Mouse (Mus musculus): ENCODE data around the gene Traf6. TPM values are rescaled to one million over a fixed set of nuclear protein-coding genes. Genes with fewer than 3 reads are reported as not detected.
"Not testable (repeated sequence)": the region's sequence is repeated elsewhere in the genome, so short reads cannot be mapped to it uniquely, and the experiment has no call there.

Traf6 gene
- polyA plus RNA-seq, 1 experiment = 8.6 TPM

DNA sequence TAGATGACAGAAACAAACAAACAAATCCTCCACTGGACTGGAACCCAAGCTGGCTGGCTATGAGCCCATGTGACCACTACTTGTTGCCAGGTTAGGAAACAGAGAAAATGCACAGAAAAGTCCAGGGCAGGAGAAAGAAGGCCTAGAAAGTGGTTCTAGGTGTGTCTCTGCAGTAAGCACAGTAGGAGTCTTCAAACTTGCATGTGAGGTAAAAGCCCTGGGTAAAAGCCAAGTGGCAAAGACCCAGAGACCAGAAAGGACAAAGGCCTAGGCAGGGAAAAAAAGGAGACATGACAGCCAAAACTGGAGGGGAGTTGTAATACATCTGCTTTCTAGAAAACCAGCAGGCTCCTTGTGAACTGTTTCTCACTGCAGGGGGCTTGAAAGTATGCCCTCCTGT lies 52.7 kb downstream of the Traf6 start:
- H3K27ac ChIP-seq (ENCODE audit: insufficient read depth, low read length) = no peak overlapping the region
- H3K27me3 ChIP-seq (ENCODE audit: control insufficient read depth, insufficient read depth, low read length) = no peaks in the 10 kb centered on the region
- peaks cover 10% of the 10 kb centered on the region; the same call in 1 of the 2 replicates for H3K4me1 ChIP-seq (ENCODE audit: control insufficient read depth, insufficient read depth, insufficient read length)
- no peaks in the 10 kb centered on the region for H3K36me3 ChIP-seq (ENCODE audit: control insufficient read depth, insufficient read depth, low read length)
- DNase-seq (ENCODE audit: low read depth in 1 of 2, low spot score in 2 of 2) = no peak
- TF ChIP-seq CTCF (IDR thresholded peaks at IDR 0.05; ENCODE audit: extremely low read depth, insufficient read depth, insufficient read length, insufficient replicate concordance) (no peak), POLR2A (IDR thresholded peaks at IDR 0.05; ENCODE audit: low read depth, low read length) (no peak)
- H3K4me3 ChIP-seq (ENCODE audit: extremely low read depth, insufficient read depth, insufficient read length) = no peak overlapping the region

DNA sequence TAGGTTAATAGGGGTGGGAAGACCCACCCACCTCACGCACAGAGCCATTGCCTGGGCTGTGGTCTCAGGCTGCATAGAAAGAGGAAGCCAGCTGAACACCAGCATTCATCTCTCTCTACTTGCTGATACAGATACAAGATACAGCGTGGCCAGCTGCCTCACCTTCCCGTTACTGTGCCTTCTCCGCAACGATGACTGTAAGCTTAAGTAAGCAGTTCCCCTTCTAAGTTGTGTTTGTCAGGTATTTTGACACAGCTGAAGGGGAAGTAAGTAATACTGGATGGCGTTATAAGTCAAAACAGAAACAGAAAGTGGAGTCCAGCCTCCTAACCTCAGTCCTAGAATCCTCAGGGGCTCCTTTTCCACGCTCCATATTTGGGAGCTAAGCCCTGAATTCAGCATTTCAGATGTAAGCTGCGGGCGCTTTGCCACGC lies 54.6 kb downstream of the Traf6 start:
- TF ChIP-seq CTCF (IDR thresholded peaks at IDR 0.05; ENCODE audit: extremely low read depth, insufficient read depth, insufficient read length, insufficient replicate concordance) (no peak), POLR2A (IDR thresholded peaks at IDR 0.05; ENCODE audit: low read depth, low read length) (no peak)
- Histone ChIP-seq H3K27me3 (ENCODE audit: control insufficient read depth, insufficient read depth, low read length) (no peaks in the 10 kb centered on the region), H3K27ac (ENCODE audit: insufficient read depth, low read length) (peak overlapping the region; percentile 77), H3K36me3 (ENCODE audit: control insufficient read depth, insufficient read depth, low read length) (no peaks in the 10 kb centered on the region), H3K4me1 (ENCODE audit: control insufficient read depth, insufficient read depth, insufficient read length) (peaks cover 10% of the 10 kb centered on the region; the same call in 1 of the 2 replicates), H3K4me3 (ENCODE audit: extremely low read depth, insufficient read depth, insufficient read length) (peak overlapping the region; percentile 31; the same call in 1 of the 2 replicates)
- WGBS = 20% methylated on average over 10 of the region's 10 CpGs
- peak; percentile 61 to 75 for DNase-seq (ENCODE audit: low read depth in 1 of 2, low spot score in 2 of 2)

DNA sequence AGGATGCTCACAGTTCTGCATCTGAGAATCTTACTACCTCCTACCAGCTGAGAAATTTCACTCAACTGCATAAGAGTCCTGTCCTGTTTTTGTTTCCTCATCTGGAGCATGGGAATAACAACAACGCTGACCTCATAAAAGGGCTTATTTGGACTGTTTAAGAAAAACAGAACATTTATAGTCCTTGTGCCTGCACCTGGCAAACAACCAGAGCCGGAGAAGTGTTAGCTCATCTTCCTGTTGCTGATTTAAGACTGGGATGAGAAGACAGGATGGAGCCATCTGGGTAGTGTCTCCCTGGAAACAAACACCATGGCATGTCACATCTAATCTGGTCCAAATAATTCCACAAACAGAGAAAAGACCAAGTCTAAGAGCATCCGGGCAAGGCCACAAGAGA lies 55.3 kb downstream of the Traf6 start:
- Histone ChIP-seq H3K27ac (ENCODE audit: insufficient read depth, low read length) (peak overlapping the region; percentile 8; the same call in 1 of the 2 replicates), H3K27me3 (ENCODE audit: control insufficient read depth, insufficient read depth, low read length) (no peaks in the 10 kb centered on the region), H3K4me3 (ENCODE audit: extremely low read depth, insufficient read depth, insufficient read length) (no peak overlapping the region), H3K4me1 (ENCODE audit: control insufficient read depth, insufficient read depth, insufficient read length) (peaks cover 10% of the 10 kb centered on the region; the same call in 1 of the 2 replicates), H3K36me3 (ENCODE audit: control insufficient read depth, insufficient read depth, low read length) (no peaks in the 10 kb centered on the region)
- TF ChIP-seq POLR2A (IDR thresholded peaks at IDR 0.05; ENCODE audit: low read depth, low read length) (no peak), CTCF (IDR thresholded peaks at IDR 0.05; ENCODE audit: extremely low read depth, insufficient read depth, insufficient read length, insufficient replicate concordance) (no peak)
- 86% methylated on average over 3 of the region's 3 CpGs for WGBS
- no peak for DNase-seq (ENCODE audit: low read depth in 1 of 2, low spot score in 2 of 2)

- 85% methylated on average over 5 of the region's 5 CpGs for WGBS
- Histone ChIP-seq H3K27me3 (ENCODE audit: control insufficient read depth, insufficient read depth, low read length) (no peaks in the 10 kb centered on the region), H3K36me3 (ENCODE audit: control insufficient read depth, insufficient read depth, low read length) (no peaks in the 10 kb centered on the region), H3K27ac (ENCODE audit: insufficient read depth, low read length) (no peak overlapping the region), H3K4me3 (ENCODE audit: extremely low read depth, insufficient read depth, insufficient read length) (no peak overlapping the region), H3K4me1 (ENCODE audit: control insufficient read depth, insufficient read depth, insufficient read length) (no peaks in the 10 kb centered on the region)
- no peak for TF ChIP-seq CTCF (IDR thresholded peaks at IDR 0.05; ENCODE audit: extremely low read depth, insufficient read depth, insufficient read length, insufficient replicate concordance)
- TF ChIP-seq POLR2A (IDR thresholded peaks at IDR 0.05; ENCODE audit: low read depth, low read length) = no peak
- DNase-seq (ENCODE audit: low read depth in 1 of 2, low spot score in 2 of 2) = no peak
These were observed 61.7 kb downstream of the Traf6 start for GRCm38 (mm10) chr2:101739914-101740313.

GRCm38 (mm10) chr2:101741653-101742052 lies 63.4 kb downstream of the Traf6 start:
- 86% methylated on average over 8 of the region's 8 CpGs for WGBS
- Histone ChIP-seq H3K4me1 (ENCODE audit: control insufficient read depth, insufficient read depth, insufficient read length) (no peaks in the 10 kb centered on the region), H3K4me3 (ENCODE audit: extremely low read depth, insufficient read depth, insufficient read length) (no peak overlapping the region), H3K27ac (ENCODE audit: insufficient read depth, low read length) (no peak overlapping the region), H3K36me3 (ENCODE audit: control insufficient read depth, insufficient read depth, low read length) (no peaks in the 10 kb centered on the region), H3K27me3 (ENCODE audit: control insufficient read depth, insufficient read depth, low read length) (no peaks in the 10 kb centered on the region)
- DNase-seq (ENCODE audit: low read depth in 1 of 2, low spot score in 2 of 2) = no peak
- no peak for TF ChIP-seq POLR2A (IDR thresholded peaks at IDR 0.05; ENCODE audit: low read depth, low read length)
- TF ChIP-seq CTCF (IDR thresholded peaks at IDR 0.05; ENCODE audit: extremely low read depth, insufficient read depth, insufficient read length, insufficient replicate concordance) = no peak

DNA sequence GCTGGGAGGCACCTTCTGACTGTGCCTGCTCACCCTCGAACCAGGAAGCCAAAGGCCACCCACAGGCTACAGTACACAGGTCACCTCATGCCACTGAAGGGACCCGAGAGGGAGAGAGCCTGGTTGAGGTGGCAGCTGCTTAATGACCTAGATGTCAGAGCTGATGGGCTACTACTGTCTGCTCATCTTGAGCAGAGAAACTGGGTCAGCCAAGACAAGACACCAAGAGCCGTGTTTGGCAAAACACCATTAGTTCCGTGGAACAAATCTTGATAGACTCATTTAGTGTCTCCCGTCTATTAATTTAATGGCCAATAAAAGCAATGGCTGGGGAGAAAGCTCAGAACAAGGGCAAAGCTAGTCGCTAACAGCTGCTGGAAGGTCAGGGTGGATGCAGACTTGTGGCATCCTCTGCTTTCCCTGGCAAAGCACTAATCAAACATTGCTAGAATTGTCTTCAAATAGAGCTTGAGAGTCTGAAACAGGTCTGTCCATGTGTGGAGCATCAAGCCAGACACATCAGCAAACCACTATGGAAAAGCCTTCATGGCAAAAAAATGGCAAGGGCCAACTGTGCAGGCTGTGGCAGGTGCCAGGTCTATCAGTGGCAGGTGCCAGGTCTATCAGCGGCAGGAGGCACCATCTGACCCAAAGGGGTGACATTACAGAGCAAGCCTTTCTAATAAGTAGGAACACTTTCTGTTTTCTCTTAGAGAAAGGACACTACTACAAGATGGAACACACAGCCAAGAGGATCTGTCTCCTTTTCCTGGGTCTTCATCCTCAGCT lies 64.0 kb downstream of the Traf6 start:
- no peak for TF ChIP-seq CTCF (IDR thresholded peaks at IDR 0.05; ENCODE audit: extremely low read depth, insufficient read depth, insufficient read length, insufficient replicate concordance)
- no peak for TF ChIP-seq POLR2A (IDR thresholded peaks at IDR 0.05; ENCODE audit: low read depth, low read length)
- Histone ChIP-seq H3K27me3 (ENCODE audit: control insufficient read depth, insufficient read depth, low read length) (no peaks in the 10 kb centered on the region), H3K27ac (ENCODE audit: insufficient read depth, low read length) (no peak overlapping the region), H3K4me3 (ENCODE audit: extremely low read depth, insufficient read depth, insufficient read length) (no peak overlapping the region), H3K4me1 (ENCODE audit: control insufficient read depth, insufficient read depth, insufficient read length) (no peaks in the 10 kb centered on the region), H3K36me3 (ENCODE audit: control insufficient read depth, insufficient read depth, low read length) (no peaks in the 10 kb centered on the region)
- DNase-seq (ENCODE audit: low read depth in 1 of 2, low spot score in 2 of 2) = no peak
- 82% methylated on average over 7 of the region's 7 CpGs for WGBS

DNA sequence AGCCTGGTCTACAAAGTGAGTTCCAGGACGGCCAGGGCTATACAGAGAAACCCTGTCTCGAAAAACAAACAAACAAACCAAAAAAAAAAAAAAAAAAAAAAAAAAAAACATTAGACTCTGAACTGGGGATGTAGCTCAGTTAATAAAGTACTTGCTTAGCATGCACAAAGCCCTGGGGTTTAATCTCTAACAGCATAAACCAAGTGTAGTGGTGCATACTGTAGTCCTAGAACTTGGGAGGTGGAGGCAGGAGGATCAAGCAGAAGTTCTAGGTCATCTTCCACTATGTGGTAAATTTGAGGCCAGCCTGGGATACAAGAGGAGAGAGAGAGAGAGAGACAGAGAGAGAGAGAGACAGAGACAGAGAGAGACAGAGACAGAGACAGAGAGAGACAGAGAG lies 67.4 kb downstream of the Traf6 start:
- H3K27ac ChIP-seq (ENCODE audit: insufficient read depth, low read length); H3K4me3 ChIP-seq (ENCODE audit: extremely low read depth, insufficient read depth, insufficient read length); DNase-seq (ENCODE audit: low read depth in 1 of 2, low spot score in 2 of 2); H3K36me3 ChIP-seq (ENCODE audit: control insufficient read depth, insufficient read depth, low read length); H3K27me3 ChIP-seq (ENCODE audit: control insufficient read depth, insufficient read depth, low read length); H3K4me1 ChIP-seq (ENCODE audit: control insufficient read depth, insufficient read depth, insufficient read length): not testable (repeated sequence)
- WGBS = 96% methylated on average over 2 of the region's 2 CpGs

Measured in spleen, adult 2 months (tissue).